Mouse (Mus musculus) heart, adult 2 months (tissue): ENCODE measurements around the gene Xab2. TPM values are rescaled to one million over a fixed set of nuclear protein-coding genes. Genes with fewer than 3 reads are reported as not detected.
A peak's percentile ranks its signal among the peaks of the same experiment; 100 is the strongest.

Source experiments
- DNase-seq, 2 experiments: peaks; one replicate each; pipeline ENCODE4 v3.0.0; 2021
- H3K27ac ChIP-seq: fragments of 200-600 bp; 2 replicates; pipeline ENCODE4 v1.8.1; 2022
- H3K27me3 ChIP-seq: fragments of 200-500 bp; 2 replicates; pipeline ENCODE4 v1.6.1; 2012; ENCODE audit warnings: mild to moderate bottlenecking, low read length, inconsistent platforms, mixed read lengths; ENCODE audit not compliant: control insufficient read depth, insufficient read depth
- H3K36me3 ChIP-seq: fragments of 200-500 bp; 2 replicates; pipeline ENCODE4 v1.6.1; 2012; ENCODE audit warnings: low read length, inconsistent platforms; ENCODE audit not compliant: control insufficient read depth, insufficient read depth
- H3K4me1 ChIP-seq: fragments of 200-500 bp; 2 replicates; pipeline ENCODE4 v1.6.1; 2011; ENCODE audit warnings: low read length; ENCODE audit not compliant: control insufficient read depth, insufficient read depth
- H3K4me3 ChIP-seq: fragments of 200-600 bp; 2 replicates; pipeline ENCODE4 v1.8.1; 2022
- H3K79me2 ChIP-seq: fragments of 200-500 bp; replicated peaks from 2 replicates; pipeline ENCODE4 v1.6.1; 2012; ENCODE audit warnings: mild to moderate bottlenecking, inconsistent platforms, low read length, moderate library complexity, mixed read lengths; ENCODE audit not compliant: control insufficient read depth, insufficient read depth
- H3K9ac ChIP-seq: fragments of 200-500 bp; 2 replicates; pipeline ENCODE4 v1.6.1; 2012; ENCODE audit warnings: low read depth, mild to moderate bottlenecking, control low read depth, inconsistent platforms, low read length, mixed read lengths
- CTCF ChIP-seq: fragments of 200-600 bp; IDR thresholded peaks from 2 replicates; pipeline ENCODE4 v1.8.1; 2022; ENCODE audit warnings: antibody characterized with exemption, mild to moderate bottlenecking, moderate library complexity
- EP300 ChIP-seq: fragments of 200-500 bp; IDR thresholded peaks from 2 replicates; pipeline ENCODE4 v1.6.1; 2011; ENCODE audit warnings: low read depth, low read length, control low read depth; ENCODE audit not compliant: insufficient read depth
- POLR2A ChIP-seq: fragments of 200-500 bp; IDR thresholded peaks from 2 replicates; pipeline ENCODE4 v1.6.1; 2011; ENCODE audit warnings: mild to moderate bottlenecking, low read depth, low read length, control low read depth; ENCODE audit not compliant: insufficient read depth
- WGBS: fragments of 180-500 bp; shearing (Covaris S2); methylation state at CpG from one replicate; pipeline ENCODE4 v1.1.7; 2018; 5-methylcytosine and 5-hydroxymethylcytosine counted together
- intact Hi-C: fragments of 180-260 bp; cut with DNase I; formaldehyde crosslinking; loops from one replicate; pipeline ENCODE4 v1.15.1; 2025
- polyA plus RNA-seq: library from polyadenylated mRNA; depleted of rRNA; stranded (reverse); fragments of >200 nt; gene quantifications from 2 replicates; pipeline ENCODE4 v1.2.3, GENCODE M21; 2012
- total RNA-seq, 2 experiments: library from RNA; stranded (reverse); gene quantifications; 2 replicates each; pipeline ENCODE4 v1.2.3; 2021

The Xab2 gene
- total and polyA plus RNA-seq, 3 experiments = 15.3 to 27.0 (median 15.4) TPM

DNA sequence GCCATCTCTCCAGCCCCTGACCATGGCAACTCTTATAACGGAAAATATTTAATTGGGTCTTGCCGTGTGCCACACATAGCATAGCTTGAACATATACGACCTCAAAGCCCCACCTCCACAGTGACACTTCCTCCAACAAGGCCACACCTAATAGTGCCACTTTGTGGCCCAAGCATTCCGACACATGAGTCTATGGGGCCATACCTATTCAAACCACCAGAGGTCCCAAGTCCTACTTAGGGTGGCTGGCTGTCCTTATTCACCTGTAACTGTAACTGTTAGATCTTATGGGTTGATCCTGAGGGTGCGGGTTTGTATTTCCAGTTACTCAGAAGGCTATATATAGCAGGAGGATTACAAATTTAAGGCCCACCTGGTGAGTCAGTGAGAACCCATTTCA is 6.9 kb upstream of the Xab2 start:
- Histone ChIP-seq H3K4me3 (no peak overlapping the region), H3K4me1 (no peaks in the 10 kb centered on the region), H3K36me3 (no peaks in the 10 kb centered on the region), H3K27me3 (peaks cover 1% of the 10 kb centered on the region; the same call in 1 of the 2 replicates), H3K79me2 (no peaks in the 10 kb centered on the region), H3K9ac (no peak overlapping the region), H3K27ac (no peak overlapping the region)
- intact Hi-C loops = no loop called here
- peak; percentile 58 for TF ChIP-seq CTCF
- TF ChIP-seq EP300 = no peak
- TF ChIP-seq POLR2A = no peak
- 21% methylated on average over 5 of the region's 5 CpGs for WGBS
- DNase-seq = no peak

DNA sequence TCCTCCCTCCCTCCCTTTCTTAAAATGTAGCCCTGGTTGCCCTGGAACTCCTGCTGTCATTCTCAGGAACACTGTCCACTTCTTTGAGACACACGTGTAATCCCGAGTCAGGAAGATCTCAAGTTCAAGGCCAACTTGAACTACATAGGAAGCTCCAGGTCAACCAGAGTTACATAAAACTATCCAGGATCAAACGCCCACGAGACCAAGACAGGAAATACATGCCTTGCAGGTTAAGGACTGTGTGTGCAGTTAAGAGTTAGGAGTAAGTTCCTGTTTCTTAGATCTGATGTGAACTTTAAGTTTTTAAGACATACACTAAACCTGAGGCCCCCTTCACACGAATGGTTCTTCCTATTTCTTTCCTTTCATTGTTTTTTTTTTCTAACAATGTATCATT is 5.9 kb upstream of the Xab2 start:
- TF ChIP-seq CTCF (no peak), POLR2A (no peak), EP300 (no peak)
- WGBS = 31% methylated on average over 5 of the region's 5 CpGs
- Histone ChIP-seq H3K4me1 (peaks cover under 1% of the 10 kb centered on the region), H3K79me2 (no peaks in the 10 kb centered on the region), H3K9ac (no peak overlapping the region), H3K36me3 (no peaks in the 10 kb centered on the region), H3K4me3 (no peak overlapping the region), H3K27me3 (peaks cover 1% of the 10 kb centered on the region; the same call in 1 of the 2 replicates), H3K27ac (no peak overlapping the region)
- intact Hi-C loops = no loop called here
- no peak for DNase-seq

DNA sequence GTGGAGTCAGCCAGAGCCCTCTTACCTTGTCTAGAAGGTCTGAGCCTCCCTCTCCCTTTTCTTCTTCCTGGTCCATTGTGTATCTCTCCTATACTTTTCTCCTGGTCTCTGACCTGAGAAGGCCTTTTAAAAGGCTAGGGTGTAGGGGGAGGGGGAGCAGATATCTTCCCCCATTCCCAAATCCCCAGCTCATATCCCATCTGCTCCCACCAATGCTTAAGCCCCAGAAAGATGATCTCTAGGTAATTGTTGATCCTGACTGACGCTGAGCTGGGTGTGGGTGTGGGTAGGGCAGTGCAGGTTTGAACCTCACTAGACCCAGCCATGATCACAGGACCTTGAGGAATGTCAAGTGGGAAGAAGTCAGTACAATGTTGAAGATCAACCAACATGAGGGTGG is 4.3 kb upstream of the Xab2 start, which contains the start of gene Pcp2:
Pcp2 (minus strand) TSS at position 101 of the 400 bp plus-strand sequence.
- no peak within 1 kb of the TSS for H3K9ac ChIP-seq
- H3K36me3 ChIP-seq = no peaks in the 10 kb centered on the region
- intact Hi-C loops = no loop called here
- H3K79me2 ChIP-seq = no peaks in the 10 kb centered on the region
- H3K4me1 ChIP-seq = peaks cover 2% of the 10 kb centered on the region
- no peak for DNase-seq
- 59% methylated on average over 1 of the region's 1 CpGs for WGBS
- no peak within 1 kb of the TSS for H3K27ac ChIP-seq
- H3K27me3 ChIP-seq = peaks cover 1% of the 10 kb centered on the region; the same call in 1 of the 2 replicates
- no peak within 1 kb of the TSS for H3K4me3 ChIP-seq
- no peak for TF ChIP-seq CTCF
- no peak for TF ChIP-seq EP300
- no peak for TF ChIP-seq POLR2A

DNA sequence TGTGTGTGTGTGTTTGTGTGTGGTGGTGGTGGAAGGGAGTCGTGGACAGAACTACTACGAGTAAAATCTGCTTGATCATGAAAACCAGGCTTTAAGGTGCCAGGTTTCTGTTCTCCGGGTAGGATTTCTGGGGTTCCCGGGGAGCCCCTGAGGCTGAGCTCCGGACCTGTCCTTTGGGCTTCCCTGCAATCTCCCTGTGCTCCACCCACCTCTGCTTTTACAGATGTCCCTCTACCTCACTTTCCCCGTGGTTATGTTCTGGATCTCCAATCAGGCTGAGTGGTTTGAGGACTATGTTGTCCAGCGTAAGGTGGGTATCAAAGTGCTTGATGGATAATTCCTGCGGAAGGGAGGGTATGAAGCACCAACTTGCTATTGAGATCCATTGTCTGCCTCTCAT is 1.0 kb upstream of the Xab2 start:
- H3K27ac ChIP-seq = no peak overlapping the region
- H3K9ac ChIP-seq = no peak overlapping the region
- 62% methylated on average over 8 of the region's 8 CpGs for WGBS
- H3K27me3 ChIP-seq = no peaks in the 10 kb centered on the region
- no peaks in the 10 kb centered on the region for H3K36me3 ChIP-seq
- no peaks in the 10 kb centered on the region for H3K79me2 ChIP-seq
- H3K4me3 ChIP-seq = no peak overlapping the region
- H3K4me1 ChIP-seq = peaks cover 4% of the 10 kb centered on the region
- no peak for TF ChIP-seq EP300
- no peak for TF ChIP-seq POLR2A
- no peak for TF ChIP-seq CTCF
- no peak for DNase-seq
- intact Hi-C loops = loop anchor here (5.0 kb wide), 2 partner anchors 65 to 105 kb away; partner anchors contain the start of gene Pnpla6

DNA sequence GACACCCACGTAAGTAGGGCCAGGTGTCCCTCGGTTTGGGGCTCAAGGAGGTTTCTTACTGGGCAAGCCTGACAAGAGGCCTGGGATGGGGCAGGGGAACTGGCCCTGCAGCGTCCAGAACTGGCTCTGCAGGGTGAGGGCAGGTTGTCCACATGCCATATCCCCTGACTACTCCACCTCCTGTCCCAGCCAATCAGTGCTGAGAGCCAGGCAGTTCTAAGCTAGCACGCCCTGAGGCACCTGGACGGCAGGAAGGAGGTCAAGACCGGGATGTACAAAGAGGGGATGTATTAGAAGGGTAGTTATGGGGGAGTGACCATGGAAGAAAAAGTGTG is 11.3 kb downstream of the Xab2 start:
- Histone ChIP-seq H3K79me2 (no peaks in the 10 kb centered on the region), H3K4me1 (no peaks in the 10 kb centered on the region), H3K36me3 (no peaks in the 10 kb centered on the region), H3K27me3 (no peaks in the 10 kb centered on the region), H3K4me3 (no peak overlapping the region), H3K9ac (no peak overlapping the region), H3K27ac (no peak overlapping the region)
- 91% methylated on average over 6 of the region's 6 CpGs for WGBS
- intact Hi-C loops = no loop called here
- TF ChIP-seq CTCF (no peak), EP300 (no peak), POLR2A (no peak)
- DNase-seq = no peak

DNA sequence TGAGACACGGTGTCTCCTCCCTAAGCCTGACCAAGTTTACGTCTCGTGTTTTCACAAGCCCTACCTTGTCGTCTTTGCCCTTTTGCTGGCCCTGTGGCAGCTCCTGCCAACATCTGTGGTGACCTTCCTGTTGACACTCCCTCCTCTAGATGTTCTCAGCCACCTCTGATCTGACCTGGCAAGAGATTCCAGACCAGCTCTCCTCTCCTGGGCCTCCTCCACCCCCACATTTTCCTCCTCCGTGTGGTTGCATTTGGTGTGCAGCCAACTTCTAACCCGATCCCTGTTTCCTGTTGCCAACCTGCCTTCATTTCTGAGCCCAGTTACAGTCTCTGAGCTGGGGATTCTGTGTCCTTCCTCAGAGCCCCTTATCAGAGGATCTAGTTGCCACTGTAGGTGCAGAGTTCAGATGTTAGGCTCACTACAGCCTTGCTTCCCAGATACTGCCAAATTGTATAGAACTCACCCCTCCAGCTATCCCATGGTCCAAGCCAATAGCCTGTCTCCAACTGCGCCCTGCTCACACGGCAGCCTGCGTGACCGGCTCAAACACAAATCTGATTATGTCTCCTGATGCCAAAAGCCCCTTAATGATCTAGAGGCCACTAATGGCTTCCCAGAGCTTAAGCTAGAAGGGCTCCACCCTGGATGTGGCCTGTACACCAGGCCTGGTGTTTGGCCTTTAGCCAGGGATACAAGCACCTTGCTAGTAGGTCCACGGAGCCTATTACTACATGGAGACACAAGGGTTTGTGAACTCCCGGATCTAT is 11.9 kb downstream of the Xab2 start:
- no peak overlapping the region for H3K9ac ChIP-seq
- no peak overlapping the region for H3K27ac ChIP-seq
- H3K36me3 ChIP-seq = no peaks in the 10 kb centered on the region

More for the DNA sequence above, 11.9 kb downstream of the Xab2 start:
- TF ChIP-seq CTCF = no peak
- TF ChIP-seq EP300 = no peak
- no peak for TF ChIP-seq POLR2A
- WGBS = 59% methylated on average over 12 of the region's 12 CpGs
- H3K4me1 ChIP-seq = no peaks in the 10 kb centered on the region
- intact Hi-C loops = no loop called here
- DNase-seq = peak in 1 of 2 experiments; percentile 40
- H3K4me3 ChIP-seq = no peak overlapping the region
- H3K27me3 ChIP-seq = no peaks in the 10 kb centered on the region
- no peaks in the 10 kb centered on the region for H3K79me2 ChIP-seq
